Mouse (Mus musculus): ENCODE measurements around the gene Ring1. TPM values are rescaled to one million over a fixed set of nuclear protein-coding genes. Genes with fewer than 3 reads are reported as not detected.
"Not testable (repeated sequence)": the region's sequence is repeated elsewhere in the genome, so short reads cannot be mapped to it uniquely, and the experiment has no call there.

The Ring1 gene
- polyA plus RNA-seq, 1 experiment, result 66.4 TPM

DNA sequence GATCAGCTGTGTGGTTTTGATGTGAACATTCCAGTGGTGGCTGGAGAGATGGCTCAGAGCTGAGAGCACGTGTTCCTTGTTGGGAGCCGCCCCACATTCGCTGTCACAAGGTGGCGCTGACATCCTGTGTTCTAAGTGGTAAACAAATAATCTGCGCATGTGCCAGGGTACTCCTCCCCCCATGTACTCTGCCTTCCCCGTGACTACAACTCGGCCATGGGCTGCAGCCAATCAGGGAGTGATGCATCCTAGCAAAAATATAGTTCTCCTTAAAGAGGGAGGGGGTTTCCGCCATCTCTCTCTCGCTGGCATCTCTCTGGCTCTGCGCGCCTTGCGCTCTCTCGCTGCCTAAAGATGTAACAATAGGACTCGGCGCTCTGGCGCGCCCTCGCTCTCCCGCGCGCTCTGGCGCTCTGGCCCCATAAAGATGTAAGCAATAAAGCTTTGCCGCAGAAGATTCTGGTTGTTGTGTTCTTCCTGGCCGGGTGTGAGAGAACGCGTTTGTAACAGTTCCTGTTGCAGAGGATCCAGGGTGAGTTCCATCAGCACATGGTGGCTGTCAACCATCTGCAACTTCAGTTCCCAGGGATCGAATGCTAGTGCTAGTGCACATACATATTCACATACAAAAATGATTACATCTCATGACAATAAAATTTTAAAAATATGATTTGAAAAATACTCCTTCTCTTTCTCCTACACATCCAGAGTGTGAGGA, 43.1 kb downstream of the Ring1 start:
- DNase-seq, result peak; percentile 89 to 91
- peak; percentile 48; the same call in 1 of the 2 replicates for TF ChIP-seq CTCF (IDR thresholded peaks at IDR 0.05; ENCODE audit: borderline replicate concordance, insufficient read depth, low read depth, low read length)
- TF ChIP-seq POLR2A (IDR thresholded peaks at IDR 0.05; ENCODE audit: borderline replicate concordance, insufficient read depth, low read length), result peak; percentile 57; the same call in 1 of the 2 replicates
- WGBS, result under 1% methylated on average over 27 of the region's 27 CpGs

DNA sequence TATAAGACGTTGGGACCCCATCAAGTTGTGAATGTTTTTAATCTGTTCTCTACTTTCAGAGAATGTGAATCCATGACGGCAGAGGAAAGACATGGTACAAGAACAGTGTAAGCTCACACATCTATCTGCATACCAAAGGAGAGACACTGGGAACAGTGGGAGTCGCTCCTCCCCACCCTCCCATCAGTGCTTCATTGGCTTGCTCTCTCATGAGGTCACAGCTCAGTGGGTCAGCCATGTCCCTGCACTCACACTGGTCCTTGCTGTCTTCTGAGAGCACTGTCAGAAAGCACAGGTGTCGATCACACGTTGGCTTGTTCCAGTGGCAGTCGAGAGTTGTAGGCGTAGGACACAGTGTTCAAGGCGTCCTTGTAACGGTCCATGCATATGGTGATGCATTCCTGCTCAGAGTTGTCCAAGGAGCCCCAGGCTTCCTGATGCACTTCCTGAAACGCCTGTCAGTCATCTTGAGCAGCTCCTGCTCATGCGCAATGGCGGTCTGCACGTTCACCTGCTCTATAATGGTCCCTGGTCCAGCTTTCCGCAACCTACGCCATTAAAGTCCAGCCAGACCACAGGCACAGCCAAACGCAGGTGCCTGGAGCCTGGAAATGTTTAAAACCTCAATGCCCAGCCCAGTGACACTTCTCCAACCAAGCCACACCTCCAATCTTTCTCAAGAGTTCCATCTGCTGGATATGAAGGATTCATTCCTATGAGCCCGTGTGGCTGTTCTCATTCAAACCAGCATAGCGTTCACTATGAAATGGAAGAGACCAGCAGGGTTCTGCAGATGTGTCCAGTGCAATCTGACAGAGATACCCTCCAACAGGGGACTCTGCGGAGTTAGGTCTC, 44.1 kb downstream of the Ring1 start:
- TF ChIP-seq CTCF (IDR thresholded peaks at IDR 0.05; ENCODE audit: borderline replicate concordance, insufficient read depth, low read depth, low read length) (no peak), POLR2A (IDR thresholded peaks at IDR 0.05; ENCODE audit: borderline replicate concordance, insufficient read depth, low read length) (no peak)
- Histone ChIP-seq H3K4me3 (replicated peaks; ENCODE audit: insufficient read depth, low read depth, low read length) (no peak overlapping the region), H3K27ac (ENCODE audit: insufficient read depth, low read length) (peak overlapping the region; percentile 74), H3K27me3 (ENCODE audit: control insufficient read depth, insufficient read depth, low read length) (no peaks in the 10 kb centered on the region), H3K4me1 (ENCODE audit: control insufficient read depth, insufficient read depth, low read length) (peaks cover 13% of the 10 kb centered on the region)
- WGBS, result 72% methylated on average over 19 of the region's 19 CpGs
- DNase-seq, result no peak

More for the DNA sequence above, 43.1 kb downstream of the Ring1 start:
- Histone ChIP-seq H3K4me3 (replicated peaks; ENCODE audit: insufficient read depth, low read depth, low read length) (peak overlapping the region; percentile 81), H3K4me1 (ENCODE audit: control insufficient read depth, insufficient read depth, low read length) (peaks cover 13% of the 10 kb centered on the region), H3K27ac (ENCODE audit: insufficient read depth, low read length) (peak overlapping the region; percentile 84)
- not testable (repeated sequence) for H3K27me3 ChIP-seq (ENCODE audit: control insufficient read depth, insufficient read depth, low read length)

DNA sequence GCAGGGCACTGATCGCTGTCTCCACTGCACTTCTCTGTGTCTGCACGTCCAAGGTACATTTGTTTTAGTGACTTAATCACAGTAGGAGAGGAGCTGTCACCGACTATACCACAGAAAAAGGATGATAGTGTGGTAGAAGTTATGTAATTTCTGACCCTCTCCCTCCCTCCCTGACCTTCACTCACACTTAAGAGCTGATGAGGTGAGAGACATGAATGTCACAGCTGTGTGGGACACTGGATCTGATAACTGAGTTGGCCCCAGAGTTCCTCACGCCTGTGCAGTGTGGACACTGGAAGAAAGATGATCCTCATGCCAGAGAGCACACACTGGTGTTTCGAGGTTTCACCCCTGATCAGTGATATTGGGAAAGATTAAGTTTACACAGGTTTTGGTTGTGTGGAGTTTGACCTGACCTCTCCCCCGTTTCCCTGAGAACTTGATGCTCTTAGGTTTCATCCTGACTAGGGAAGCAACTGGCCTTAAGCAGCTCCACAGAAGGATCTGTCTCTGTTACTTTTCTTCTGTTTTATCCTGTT, 44.9 kb downstream of the Ring1 start:
- no peaks in the 10 kb centered on the region for H3K27me3 ChIP-seq (ENCODE audit: control insufficient read depth, insufficient read depth, low read length)
- 80% methylated on average over 6 of the region's 6 CpGs for WGBS
- peaks cover 13% of the 10 kb centered on the region for H3K4me1 ChIP-seq (ENCODE audit: control insufficient read depth, insufficient read depth, low read length)
- TF ChIP-seq CTCF (IDR thresholded peaks at IDR 0.05; ENCODE audit: borderline replicate concordance, insufficient read depth, low read depth, low read length) (no peak), POLR2A (IDR thresholded peaks at IDR 0.05; ENCODE audit: borderline replicate concordance, insufficient read depth, low read length) (no peak)
- no peak overlapping the region for H3K27ac ChIP-seq (ENCODE audit: insufficient read depth, low read length)
- DNase-seq, result no peak
- no peak overlapping the region for H3K4me3 ChIP-seq (replicated peaks; ENCODE audit: insufficient read depth, low read depth, low read length)

DNA sequence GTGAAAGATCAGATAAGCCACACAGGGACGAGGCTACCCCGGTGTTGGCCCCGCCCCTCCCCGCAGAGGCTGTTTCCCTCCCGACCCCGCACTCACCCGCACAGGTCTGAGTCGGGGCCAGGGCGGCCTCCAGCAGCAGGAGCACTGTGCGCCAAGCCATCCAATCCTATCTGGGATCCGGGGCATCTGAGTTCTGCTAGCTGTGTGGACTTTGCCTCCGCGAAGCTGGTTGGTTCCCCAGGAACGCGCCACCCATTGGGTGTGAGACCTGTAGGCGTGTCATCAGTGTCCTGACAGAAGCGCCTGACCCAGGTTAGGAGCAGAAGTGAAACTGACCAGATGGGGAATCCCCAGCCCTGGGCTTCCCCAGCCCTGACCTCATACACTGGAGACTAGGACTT, 45.8 kb downstream of the Ring1 start:
- peak; percentile 83 to 88 for DNase-seq
- WGBS, result 0% methylated on average over 17 of the region's 17 CpGs
- peaks cover 13% of the 10 kb centered on the region for H3K4me1 ChIP-seq (ENCODE audit: control insufficient read depth, insufficient read depth, low read length)
- TF ChIP-seq POLR2A (IDR thresholded peaks at IDR 0.05; ENCODE audit: borderline replicate concordance, insufficient read depth, low read length) (peak; percentile 75; the same call in 1 of the 2 replicates), CTCF (IDR thresholded peaks at IDR 0.05; ENCODE audit: borderline replicate concordance, insufficient read depth, low read depth, low read length) (no peak)
- H3K27me3 ChIP-seq (ENCODE audit: control insufficient read depth, insufficient read depth, low read length), result no peaks in the 10 kb centered on the region
- H3K27ac ChIP-seq (ENCODE audit: insufficient read depth, low read length), result peak overlapping the region; percentile 8; the same call in 1 of the 2 replicates
- H3K4me3 ChIP-seq (replicated peaks; ENCODE audit: insufficient read depth, low read depth, low read length), result peak overlapping the region; percentile 50

DNA sequence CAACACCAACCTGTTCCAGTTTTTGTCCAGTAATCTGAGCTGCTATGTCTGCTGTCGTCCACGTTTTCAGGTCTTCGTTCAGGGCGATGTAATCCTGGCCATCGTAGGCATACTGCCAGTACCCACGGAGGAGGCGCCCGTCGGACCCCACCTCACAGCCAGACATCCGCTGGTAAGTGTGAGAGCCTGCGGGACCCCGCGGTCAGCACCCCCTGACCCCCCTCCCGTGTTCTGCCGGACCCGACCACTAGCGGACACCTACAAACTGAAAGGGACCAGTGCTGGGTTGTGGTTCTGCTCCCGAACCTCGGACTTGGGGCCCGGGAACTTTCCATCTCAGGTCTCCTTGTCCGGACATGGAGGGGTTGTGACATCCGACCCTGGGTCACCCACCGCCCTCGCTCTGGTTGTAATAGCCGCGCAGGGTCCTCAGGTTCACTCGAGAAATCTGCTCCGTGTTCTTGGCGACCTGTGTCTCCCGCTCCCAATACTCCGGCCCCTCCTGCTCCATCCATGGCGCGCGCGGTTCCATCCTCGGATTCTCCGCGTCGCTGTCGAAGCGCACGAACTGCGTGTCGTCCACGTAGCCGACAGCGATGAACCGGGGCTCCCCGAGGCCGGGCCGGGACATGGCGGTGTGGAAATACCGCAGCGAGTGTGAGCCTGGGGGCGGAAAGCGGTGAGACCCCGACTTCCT, 46.5 kb downstream of the Ring1 start:
- WGBS, result 1% methylated on average over 57 of the region's 57 CpGs
- peaks cover 13% of the 10 kb centered on the region for H3K4me1 ChIP-seq (ENCODE audit: control insufficient read depth, insufficient read depth, low read length)
- DNase-seq, result peak in 1 of 2 experiments; percentile 17
- H3K27ac ChIP-seq (ENCODE audit: insufficient read depth, low read length), result peak overlapping the region; percentile 4
- H3K27me3 ChIP-seq (ENCODE audit: control insufficient read depth, insufficient read depth, low read length), result no peaks in the 10 kb centered on the region
- peak overlapping the region; percentile 50 for H3K4me3 ChIP-seq (replicated peaks; ENCODE audit: insufficient read depth, low read depth, low read length)
- TF ChIP-seq POLR2A (IDR thresholded peaks at IDR 0.05; ENCODE audit: borderline replicate concordance, insufficient read depth, low read length), result no peak
- no peak for TF ChIP-seq CTCF (IDR thresholded peaks at IDR 0.05; ENCODE audit: borderline replicate concordance, insufficient read depth, low read depth, low read length)

DNA sequence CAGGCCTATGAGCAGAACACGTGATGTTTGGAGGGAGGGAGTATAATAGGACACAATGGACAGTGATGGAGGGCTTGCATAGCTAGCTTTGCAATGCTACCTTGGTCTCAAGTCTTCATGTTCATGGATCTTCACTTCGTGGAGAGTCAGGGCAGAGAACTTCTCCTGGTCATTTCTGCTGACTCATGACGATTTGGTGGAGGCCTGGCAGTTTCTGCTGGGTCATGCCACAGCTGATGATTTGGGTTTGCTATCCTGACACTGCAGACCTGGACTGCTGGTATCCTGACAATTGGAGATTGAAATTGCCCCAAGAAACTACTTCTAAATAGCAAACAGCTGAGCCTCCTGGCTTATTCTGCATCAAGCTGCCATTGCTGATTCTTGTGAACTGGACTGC, 50.9 kb downstream of the Ring1 start:
- H3K27ac ChIP-seq (ENCODE audit: insufficient read depth, low read length), result no peak overlapping the region
- 69% methylated on average over 3 of the region's 3 CpGs for WGBS
- TF ChIP-seq CTCF (IDR thresholded peaks at IDR 0.05; ENCODE audit: borderline replicate concordance, insufficient read depth, low read depth, low read length) (no peak), POLR2A (IDR thresholded peaks at IDR 0.05; ENCODE audit: borderline replicate concordance, insufficient read depth, low read length) (no peak)
- H3K27me3 ChIP-seq (ENCODE audit: control insufficient read depth, insufficient read depth, low read length), result no peaks in the 10 kb centered on the region
- H3K4me1 ChIP-seq (ENCODE audit: control insufficient read depth, insufficient read depth, low read length), result no peaks in the 10 kb centered on the region
- H3K4me3 ChIP-seq (replicated peaks; ENCODE audit: insufficient read depth, low read depth, low read length), result no peak overlapping the region
- DNase-seq, result no peak

DNA sequence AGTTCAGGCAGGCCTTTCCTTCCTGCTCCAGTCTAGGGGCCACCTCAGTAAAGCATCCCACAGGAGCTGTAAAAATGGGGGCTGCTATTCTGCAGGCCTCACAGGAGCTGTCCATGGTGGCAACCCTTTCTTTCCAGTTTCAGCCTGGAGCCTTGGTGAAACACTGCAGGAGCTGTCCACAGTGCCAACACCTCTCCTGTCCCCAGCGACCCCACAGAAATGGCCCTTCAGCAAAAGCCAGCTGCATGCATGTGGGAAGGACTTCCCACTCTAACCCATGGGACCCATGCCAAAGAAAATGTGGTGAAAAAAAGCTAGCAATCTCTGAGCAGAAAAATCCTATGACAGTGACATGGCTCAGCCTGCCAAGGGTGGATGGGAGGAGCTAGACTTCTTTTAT, 51.8 kb downstream of the Ring1 start:
- TF ChIP-seq CTCF (IDR thresholded peaks at IDR 0.05; ENCODE audit: borderline replicate concordance, insufficient read depth, low read depth, low read length) (no peak), POLR2A (IDR thresholded peaks at IDR 0.05; ENCODE audit: borderline replicate concordance, insufficient read depth, low read length) (no peak)
- H3K4me3 ChIP-seq (replicated peaks; ENCODE audit: insufficient read depth, low read depth, low read length), result no peak overlapping the region
- 3% methylated on average over 1 of the region's 1 CpGs for WGBS
- H3K4me1 ChIP-seq (ENCODE audit: control insufficient read depth, insufficient read depth, low read length), result no peaks in the 10 kb centered on the region
- no peak overlapping the region for H3K27ac ChIP-seq (ENCODE audit: insufficient read depth, low read length)
- DNase-seq, result no peak
- H3K27me3 ChIP-seq (ENCODE audit: control insufficient read depth, insufficient read depth, low read length), result no peaks in the 10 kb centered on the region

Other genes with a start within 250 kb of the Ring1 start
- gene Angptl4, start 242.8 kb downstream of the Ring1 start, polyA plus RNA-seq (2012; rRNA removed), result 1.6 and 1.9 TPM in 2 replicates
- 52.1 and 59.5 TPM in 2 replicates for gene Kank3, start 214.2 kb downstream of the Ring1 start, polyA plus RNA-seq (2012; rRNA removed)
- gene Rps28, start 200.1 kb downstream of the Ring1 start, polyA plus RNA-seq (2012; rRNA removed), result 471 and 493 TPM in 2 replicates
- 341 and 361 TPM in 2 replicates for gene Ndufa7, start 200.1 kb downstream of the Ring1 start, polyA plus RNA-seq (2012; rRNA removed)
- gene Cd320, start 181.6 kb downstream of the Ring1 start, polyA plus RNA-seq (2012; rRNA removed), result 34.4 and 34.7 TPM in 2 replicates
- gene Gm7029, start 150.8 kb downstream of the Ring1 start, polyA plus RNA-seq (2012; rRNA removed), result not detected in 2 replicates
- gene Kifc1, start 134.0 kb downstream of the Ring1 start, polyA plus RNA-seq (2012; rRNA removed), result 2.2 and 2.3 TPM in 2 replicates
- gene Platr17, start 119.5 kb downstream of the Ring1 start, polyA plus RNA-seq (2012; rRNA removed), result 0.48 and 0.65 TPM in 2 replicates
- 28.6 and 30.4 TPM in 2 replicates for gene Daxx, start 115.3 kb downstream of the Ring1 start, polyA plus RNA-seq (2012; rRNA removed)
- 27.7 and 28.5 TPM in 2 replicates for gene Tapbp, start 108.8 kb downstream of the Ring1 start, polyA plus RNA-seq (2012; rRNA removed)
- gene Zbtb22, start 108.8 kb downstream of the Ring1 start, polyA plus RNA-seq (2012; rRNA removed), result 30.2 and 33.4 TPM in 2 replicates
- gene Rgl2, start 95.1 kb downstream of the Ring1 start, polyA plus RNA-seq (2012; rRNA removed), result 171 and 183 TPM in 2 replicates
- gene Pfdn6, start 84.3 kb downstream of the Ring1 start, polyA plus RNA-seq (2012; rRNA removed), result 117 and 135 TPM in 2 replicates
- gene Wdr46, start 84.0 kb downstream of the Ring1 start, polyA plus RNA-seq (2012; rRNA removed), result 13.3 and 14.0 TPM in 2 replicates
- gene B3galt4, start 73.2 kb downstream of the Ring1 start, polyA plus RNA-seq (2012; rRNA removed), result 8.4 and 8.6 TPM in 2 replicates
- 73.5 and 77.0 TPM in 2 replicates for gene Vps52, start 68.9 kb downstream of the Ring1 start, polyA plus RNA-seq (2012; rRNA removed)
- 283 and 320 TPM in 2 replicates for gene Rps18, start 68.7 kb downstream of the Ring1 start, polyA plus RNA-seq (2012; rRNA removed)
- 61.9 and 77.5 TPM in 2 replicates for gene H2-K1, start 24.3 kb downstream of the Ring1 start, polyA plus RNA-seq (2012; rRNA removed)
- 82.9 and 89.8 TPM in 2 replicates for gene H2-Ke6, start 3.4 kb upstream of the Ring1 start, polyA plus RNA-seq (2012; rRNA removed)
- 120 and 123 TPM in 2 replicates for gene Slc39a7, start 7.0 kb upstream of the Ring1 start, polyA plus RNA-seq (2012; rRNA removed)
- 78.0 and 83.2 TPM in 2 replicates for gene Rxrb, start 7.1 kb upstream of the Ring1 start, polyA plus RNA-seq (2012; rRNA removed)
- gene Col11a2, start 14.8 kb upstream of the Ring1 start, polyA plus RNA-seq (2012; rRNA removed), result 12.2 and 15.2 TPM in 2 replicates
- 0.25 and 0.34 TPM in 2 replicates for gene H2-Oa, start 67.7 kb upstream of the Ring1 start, polyA plus RNA-seq (2012; rRNA removed)
- gene H2-DMa, start 94.9 kb upstream of the Ring1 start, polyA plus RNA-seq (2012; rRNA removed), result 13.2 and 13.6 TPM in 2 replicates
- gene Brd2, start 98.0 kb upstream of the Ring1 start, polyA plus RNA-seq (2012; rRNA removed), result 188 and 209 TPM in 2 replicates
- gene H2-DMb2, start 118.6 kb upstream of the Ring1 start, polyA plus RNA-seq (2012; rRNA removed), result 0.35 and 0.52 TPM in 2 replicates
- 1.8 and 3.0 TPM in 2 replicates for gene H2-DMb1, start 128.4 kb upstream of the Ring1 start, polyA plus RNA-seq (2012; rRNA removed)
- gene Tap1, start 162.9 kb upstream of the Ring1 start, polyA plus RNA-seq (2012; rRNA removed), result 2.6 and 2.7 TPM in 2 replicates
- gene Psmb9, start 163.1 kb upstream of the Ring1 start, polyA plus RNA-seq (2012; rRNA removed), result 2.2 and 2.7 TPM in 2 replicates
- 5.8 and 7.3 TPM in 2 replicates for gene Psmb8, start 173.0 kb upstream of the Ring1 start, polyA plus RNA-seq (2012; rRNA removed)
- 9.1 and 10.0 TPM in 2 replicates for gene Tap2, start 178.8 kb upstream of the Ring1 start, polyA plus RNA-seq (2012; rRNA removed)
- gene H2-Ob, start 214.2 kb upstream of the Ring1 start, polyA plus RNA-seq (2012; rRNA removed), result 0.67 and 0.86 TPM in 2 replicates
- gene H2-Ab1, start 233.0 kb upstream of the Ring1 start, polyA plus RNA-seq (2012; rRNA removed), result 4.0 TPM in 2 replicates